Mouse (Mus musculus) lung, postnatal 10 days (tissue): ENCODE measurements around the gene Lgr4.

Source experiments
- DNase-seq: peaks from one replicate; pipeline ENCODE4 v3.0.0; 2021

Gene Lgr4

GRCm38 (mm10) chr2:109922306-109922705 lies 4.9 kb downstream of the Lgr4 start:
- no peak for DNase-seq

GRCm38 (mm10) chr2:109923031-109923430 lies 5.6 kb downstream of the Lgr4 start:
- no peak for DNase-seq

GRCm38 (mm10) chr2:109923945-109924344 lies 6.5 kb downstream of the Lgr4 start:
- no peak for DNase-seq

GRCm38 (mm10) chr2:109926984-109927383 lies 9.5 kb downstream of the Lgr4 start:
- no peak for DNase-seq

GRCm38 (mm10) chr2:109927446-109927845 lies 10.0 kb downstream of the Lgr4 start:
- no peak for DNase-seq

- no peak for DNase-seq
These were observed 10.4 kb downstream of the Lgr4 start for GRCm38 (mm10) chr2:109927876-109928275.

GRCm38 (mm10) chr2:109928791-109929190 lies 11.3 kb downstream of the Lgr4 start:
- no peak for DNase-seq

- no peak for DNase-seq
These were observed 11.8 kb downstream of the Lgr4 start for GRCm38 (mm10) chr2:109929256-109929655.

GRCm38 (mm10) chr2:109930366-109930765 lies 12.9 kb downstream of the Lgr4 start:
- DNase-seq = no peak

- no peak for DNase-seq
These were observed 13.3 kb downstream of the Lgr4 start for GRCm38 (mm10) chr2:109930771-109931170.

GRCm38 (mm10) chr2:109931978-109932780 lies 14.7 kb downstream of the Lgr4 start:
- DNase-seq = no peak

GRCm38 (mm10) chr2:109933151-109933550 lies 15.7 kb downstream of the Lgr4 start:
- no peak for DNase-seq

- no peak for DNase-seq
These were observed 16.6 kb downstream of the Lgr4 start for GRCm38 (mm10) chr2:109934086-109934485.

GRCm38 (mm10) chr2:109935194-109935593 lies 17.7 kb downstream of the Lgr4 start:
- no peak for DNase-seq

- DNase-seq = no peak
These were observed 18.4 kb downstream of the Lgr4 start for GRCm38 (mm10) chr2:109935754-109936409.

- DNase-seq = no peak
These were observed 18.9 kb downstream of the Lgr4 start for GRCm38 (mm10) chr2:109936410-109936755.

GRCm38 (mm10) chr2:109941973-109942444 lies 24.6 kb downstream of the Lgr4 start:
- DNase-seq = no peak

- no peak for DNase-seq
These were observed 25.5 kb downstream of the Lgr4 start for GRCm38 (mm10) chr2:109942810-109943570.

GRCm38 (mm10) chr2:109944995-109945394 lies 27.5 kb downstream of the Lgr4 start:
- no peak for DNase-seq

GRCm38 (mm10) chr2:109945532-109945931 lies 28.1 kb downstream of the Lgr4 start:
- no peak for DNase-seq

- DNase-seq = no peak
These were observed 29.0 kb downstream of the Lgr4 start for GRCm38 (mm10) chr2:109946426-109946825.

GRCm38 (mm10) chr2:109949519-109949918 lies 32.1 kb downstream of the Lgr4 start:
- DNase-seq = no peak

- no peak for DNase-seq
These were observed 32.9 kb downstream of the Lgr4 start for GRCm38 (mm10) chr2:109950311-109950710.

GRCm38 (mm10) chr2:109951050-109951449 lies 33.6 kb downstream of the Lgr4 start:
- no peak for DNase-seq
